Mouse (Mus musculus): ENCODE data around the gene Slc1a7. TPM values are rescaled to one million over a fixed set of nuclear protein-coding genes. Genes with fewer than 3 reads are reported as not detected.
A peak's percentile ranks its signal among the peaks of the same experiment; 100 is the strongest.

Gene Slc1a7
- polyA plus RNA-seq (2014; fragmentation: Nextera tagmentation; extraction: Ambion mirVana): not detected in 2 replicates

GRCm38 (mm10) chr4:107967966-107968682 is at the start of gene Slc1a7:
Slc1a7 (plus strand) TSS chr4:107968332.
- Histone ChIP-seq H3K9ac (ENCODE audit: low read depth, low read length) (no peak within 1 kb of the TSS), H3K27me3 (ENCODE audit: control insufficient read depth, insufficient read depth, low read length) (no peaks in the 10 kb centered on the region), H3K36me3 (ENCODE audit: control insufficient read depth, insufficient read depth, low read length) (no peaks in the 10 kb centered on the region), H3K27ac (ENCODE audit: low read depth, low read length) (no peak within 1 kb of the TSS), H3K4me2 (replicated peaks; ENCODE audit: low read depth, low read length) (no peak within 1 kb of the TSS), H3K4me3 (ENCODE audit: low read depth, low read length) (no peak within 1 kb of the TSS), H3K4me1 (replicated peaks; ENCODE audit: control insufficient read depth, insufficient read depth, low read length) (no peaks in the 10 kb centered on the region), H3K9me3 (ENCODE audit: control insufficient read depth, low read length) (no peaks in the 10 kb centered on the region)
- ATAC-seq (ENCODE audit: low FRiP score) (no peak), DNase-seq (ENCODE audit: low spot score) (no peak)
- 85% methylated on average over 16 of the region's 16 CpGs for WGBS

GRCm38 (mm10) chr4:107920336-107920735 is 47.8 kb upstream of the Slc1a7 start:
- ATAC-seq (ENCODE audit: low FRiP score) (no peak), DNase-seq (ENCODE audit: low spot score) (no peak)
- Histone ChIP-seq H3K27ac (ENCODE audit: low read depth, low read length) (no peak overlapping the region), H3K4me1 (replicated peaks; ENCODE audit: control insufficient read depth, insufficient read depth, low read length) (peaks cover 2% of the 10 kb centered on the region; the same call in 1 of the 2 replicates), H3K36me3 (ENCODE audit: control insufficient read depth, insufficient read depth, low read length) (no peaks in the 10 kb centered on the region), H3K4me3 (ENCODE audit: low read depth, low read length) (no peak overlapping the region), H3K9me3 (ENCODE audit: control insufficient read depth, low read length) (no peaks in the 10 kb centered on the region), H3K9ac (ENCODE audit: low read depth, low read length) (no peak overlapping the region), H3K27me3 (ENCODE audit: control insufficient read depth, insufficient read depth, low read length) (no peaks in the 10 kb centered on the region), H3K4me2 (replicated peaks; ENCODE audit: low read depth, low read length) (no peak overlapping the region)
- 92% methylated on average over 2 of the region's 2 CpGs for WGBS

GRCm38 (mm10) chr4:107921152-107921695 is 46.9 kb upstream of the Slc1a7 start:
- no peak overlapping the region for H3K9ac ChIP-seq (ENCODE audit: low read depth, low read length)
- H3K4me1 ChIP-seq (replicated peaks; ENCODE audit: control insufficient read depth, insufficient read depth, low read length): peaks cover 2% of the 10 kb centered on the region; the same call in 1 of the 2 replicates
- 92% methylated on average over 8 of the region's 8 CpGs for WGBS
- H3K9me3 ChIP-seq (ENCODE audit: control insufficient read depth, low read length): no peaks in the 10 kb centered on the region
- no peak overlapping the region for H3K27ac ChIP-seq (ENCODE audit: low read depth, low read length)
- no peak for DNase-seq (ENCODE audit: low spot score)
- H3K27me3 ChIP-seq (ENCODE audit: control insufficient read depth, insufficient read depth, low read length): no peaks in the 10 kb centered on the region
- no peaks in the 10 kb centered on the region for H3K36me3 ChIP-seq (ENCODE audit: control insufficient read depth, insufficient read depth, low read length)
- no peak overlapping the region for H3K4me3 ChIP-seq (ENCODE audit: low read depth, low read length)
- ATAC-seq (ENCODE audit: low FRiP score): no peak
- no peak overlapping the region for H3K4me2 ChIP-seq (replicated peaks; ENCODE audit: low read depth, low read length)

GRCm38 (mm10) chr4:107921952-107922351 is 46.2 kb upstream of the Slc1a7 start:
- 57% methylated on average over 4 of the region's 4 CpGs for WGBS
- Histone ChIP-seq H3K36me3 (ENCODE audit: control insufficient read depth, insufficient read depth, low read length) (no peaks in the 10 kb centered on the region), H3K27me3 (ENCODE audit: control insufficient read depth, insufficient read depth, low read length) (no peaks in the 10 kb centered on the region), H3K4me3 (ENCODE audit: low read depth, low read length) (no peak overlapping the region), H3K27ac (ENCODE audit: low read depth, low read length) (no peak overlapping the region), H3K9me3 (ENCODE audit: control insufficient read depth, low read length) (no peaks in the 10 kb centered on the region), H3K4me1 (replicated peaks; ENCODE audit: control insufficient read depth, insufficient read depth, low read length) (peaks cover 2% of the 10 kb centered on the region; the same call in 1 of the 2 replicates), H3K4me2 (replicated peaks; ENCODE audit: low read depth, low read length) (no peak overlapping the region; the same call in 1 of the 2 replicates), H3K9ac (ENCODE audit: low read depth, low read length) (no peak overlapping the region)
- ATAC-seq (ENCODE audit: low FRiP score) (no peak), DNase-seq (ENCODE audit: low spot score) (no peak)

GRCm38 (mm10) chr4:107923145-107923802 is 44.9 kb upstream of the Slc1a7 start, which contains the start of gene Cpt2:
Cpt2 (minus strand) TSS chr4:107923610.
- Histone ChIP-seq H3K27ac (ENCODE audit: low read depth, low read length) (no peak within 1 kb of the TSS; the same call in 1 of the 2 replicates), H3K9me3 (ENCODE audit: control insufficient read depth, low read length) (no peaks in the 10 kb centered on the region), H3K9ac (ENCODE audit: low read depth, low read length) (peak within 1 kb of the TSS; percentile 86), H3K4me1 (replicated peaks; ENCODE audit: control insufficient read depth, insufficient read depth, low read length) (peaks cover 2% of the 10 kb centered on the region; the same call in 1 of the 2 replicates), H3K36me3 (ENCODE audit: control insufficient read depth, insufficient read depth, low read length) (no peaks in the 10 kb centered on the region), H3K4me3 (ENCODE audit: low read depth, low read length) (peak within 1 kb of the TSS; percentile 75), H3K4me2 (replicated peaks; ENCODE audit: low read depth, low read length) (peak within 1 kb of the TSS; percentile 80), H3K27me3 (ENCODE audit: control insufficient read depth, insufficient read depth, low read length) (no peaks in the 10 kb centered on the region)
- peak; percentile 98 for DNase-seq (ENCODE audit: low spot score)
- WGBS: 1% methylated on average over 38 of the region's 38 CpGs
- ATAC-seq (ENCODE audit: low FRiP score): peak; percentile 96

- 57% methylated on average over 7 of the region's 7 CpGs for WGBS
Measured at GRCm38 (mm10) chr4:107923803-107924194, 44.3 kb upstream of the Slc1a7 start.

GRCm38 (mm10) chr4:107928269-107928668 is 39.9 kb upstream of the Slc1a7 start:
- Histone ChIP-seq H3K36me3 (ENCODE audit: control insufficient read depth, insufficient read depth, low read length) (no peaks in the 10 kb centered on the region), H3K27ac (ENCODE audit: low read depth, low read length) (no peak overlapping the region)
- WGBS: 77% methylated on average over 2 of the region's 2 CpGs

More at GRCm38 (mm10) chr4:107923803-107924194, 44.3 kb upstream of the Slc1a7 start:
- DNase-seq (ENCODE audit: low spot score): no peak
- no peaks in the 10 kb centered on the region for H3K27me3 ChIP-seq (ENCODE audit: control insufficient read depth, insufficient read depth, low read length)
- peaks cover 2% of the 10 kb centered on the region; the same call in 1 of the 2 replicates for H3K4me1 ChIP-seq (replicated peaks; ENCODE audit: control insufficient read depth, insufficient read depth, low read length)
- no peak overlapping the region for H3K27ac ChIP-seq (ENCODE audit: low read depth, low read length)
- no peaks in the 10 kb centered on the region for H3K9me3 ChIP-seq (ENCODE audit: control insufficient read depth, low read length)
- ATAC-seq (ENCODE audit: low FRiP score): peak; percentile 67
- H3K4me2 ChIP-seq (replicated peaks; ENCODE audit: low read depth, low read length): peak overlapping the region; percentile 80
- H3K4me3 ChIP-seq (ENCODE audit: low read depth, low read length): peak overlapping the region; percentile 75
- no peak overlapping the region; the same call in 1 of the 2 replicates for H3K9ac ChIP-seq (ENCODE audit: low read depth, low read length)
- H3K36me3 ChIP-seq (ENCODE audit: control insufficient read depth, insufficient read depth, low read length): no peaks in the 10 kb centered on the region

GRCm38 (mm10) chr4:107928726-107929125 is 39.4 kb upstream of the Slc1a7 start:
- 79% methylated on average over 2 of the region's 2 CpGs for WGBS
- Histone ChIP-seq H3K4me1 (replicated peaks; ENCODE audit: control insufficient read depth, insufficient read depth, low read length) (no peaks in the 10 kb centered on the region; the same call in 1 of the 2 replicates), H3K27me3 (ENCODE audit: control insufficient read depth, insufficient read depth, low read length) (no peaks in the 10 kb centered on the region), H3K9ac (ENCODE audit: low read depth, low read length) (no peak overlapping the region), H3K4me2 (replicated peaks; ENCODE audit: low read depth, low read length) (no peak overlapping the region), H3K9me3 (ENCODE audit: control insufficient read depth, low read length) (no peaks in the 10 kb centered on the region), H3K4me3 (ENCODE audit: low read depth, low read length) (no peak overlapping the region), H3K27ac (ENCODE audit: low read depth, low read length) (no peak overlapping the region), H3K36me3 (ENCODE audit: control insufficient read depth, insufficient read depth, low read length) (no peaks in the 10 kb centered on the region)
- DNase-seq (ENCODE audit: low spot score): no peak
- ATAC-seq (ENCODE audit: low FRiP score): no peak

More at GRCm38 (mm10) chr4:107928269-107928668, 39.9 kb upstream of the Slc1a7 start:
- no peaks in the 10 kb centered on the region for H3K27me3 ChIP-seq (ENCODE audit: control insufficient read depth, insufficient read depth, low read length)
- H3K4me3 ChIP-seq (ENCODE audit: low read depth, low read length): no peak overlapping the region
- H3K9me3 ChIP-seq (ENCODE audit: control insufficient read depth, low read length): no peaks in the 10 kb centered on the region
- DNase-seq (ENCODE audit: low spot score) (no peak), ATAC-seq (ENCODE audit: low FRiP score) (no peak)
- H3K4me1 ChIP-seq (replicated peaks; ENCODE audit: control insufficient read depth, insufficient read depth, low read length): no peaks in the 10 kb centered on the region; the same call in 1 of the 2 replicates
- no peak overlapping the region for H3K9ac ChIP-seq (ENCODE audit: low read depth, low read length)
- H3K4me2 ChIP-seq (replicated peaks; ENCODE audit: low read depth, low read length): no peak overlapping the region

Measured in hindbrain, embryonic 11.5 days (tissue).